Mouse (Mus musculus) liver, embryonic 13.5 days (tissue): ENCODE measurements at regions not wholly inside any gene's neighbourhood (a gene's known extent, or its start where the extent isn't known, plus 50 kb on each side); places are given as distances from the start of the nearest gene placed in this dataset.

Experiments
- ATAC-seq: fragments of 200-750 bp; cut with Nextera tagmentation; 2 replicates; pipeline ENCODE4 v1.8.0; 2017; ENCODE audit warnings: low read depth, mild to moderate bottlenecking, moderate number of reproducible peaks, moderate library complexity
- DNase-seq: peaks from one replicate; pipeline ENCODE4 v3.0.0; 2022
- H3K27ac ChIP-seq: fragments of 300-500 bp; sonication (generic); 2 replicates; pipeline ENCODE4 v1.5.1; 2015; ENCODE audit warnings: moderate library complexity, mild to moderate bottlenecking, inconsistent platforms
- H3K27me3 ChIP-seq: fragments of 300-500 bp; sonication (generic); 2 replicates; pipeline ENCODE4 v1.6.1; 2015; ENCODE audit warnings: mild to moderate bottlenecking, inconsistent platforms
- H3K36me3 ChIP-seq: fragments of 300-500 bp; sonication (generic); 2 replicates; pipeline ENCODE4 v1.6.1; 2015; ENCODE audit warnings: mild to moderate bottlenecking, inconsistent platforms
- H3K4me1 ChIP-seq: fragments of 300-500 bp; sonication (generic); replicated peaks from 2 replicates; pipeline ENCODE4 v1.6.1; 2015; ENCODE audit warnings: inconsistent platforms
- H3K4me2 ChIP-seq: fragments of 300-500 bp; sonication (generic); 2 replicates; pipeline ENCODE4 v1.6.1; 2015; ENCODE audit warnings: inconsistent platforms, mild to moderate bottlenecking, moderate library complexity
- H3K4me3 ChIP-seq: fragments of 300-500 bp; sonication (generic); replicated peaks from 2 replicates; pipeline ENCODE4 v1.5.1; 2015; ENCODE audit warnings: mild to moderate bottlenecking, inconsistent platforms
- H3K9ac ChIP-seq: fragments of 300-500 bp; sonication (generic); 2 replicates; pipeline ENCODE4 v1.6.1; 2015; ENCODE audit warnings: mild to moderate bottlenecking, inconsistent platforms
- H3K9me3 ChIP-seq: fragments of 300-500 bp; sonication (generic); replicated peaks from 2 replicates; pipeline ENCODE4 v1.6.1; 2016; ENCODE audit warnings: inconsistent platforms
- WGBS: fragments of 180-500 bp; shearing (Covaris S2); methylation state at CpG from one replicate; pipeline ENCODE4 v1.1.7; 2015; ENCODE audit not compliant: insufficient replicate concordance; 5-methylcytosine and 5-hydroxymethylcytosine counted together

DNA sequence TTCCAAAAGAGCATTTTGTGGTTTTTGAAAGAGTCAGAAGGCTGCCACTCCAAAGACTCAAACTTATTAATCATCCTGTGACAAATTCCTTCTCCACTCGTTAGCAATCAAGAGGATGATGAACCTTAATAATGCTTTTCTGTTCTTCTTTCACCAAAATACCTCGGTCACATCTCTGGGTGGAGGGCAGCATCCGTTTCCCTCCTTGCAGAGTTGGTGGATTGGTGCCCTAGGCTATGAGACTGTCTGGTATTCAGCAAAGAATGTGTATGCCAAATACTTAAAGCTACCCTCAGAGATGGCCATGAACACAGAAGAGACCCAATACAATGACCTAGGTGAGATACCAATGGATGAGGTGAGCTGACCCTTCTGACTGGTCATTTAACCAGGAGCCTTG is 226.6 kb downstream of the Agtpbp1 start:
- 53% methylated on average over 3 of the region's 3 CpGs for WGBS
- DNase-seq (no peak), ATAC-seq (no peak)
- H3K4me2 ChIP-seq = no peak overlapping the region
- no peak overlapping the region for H3K27ac ChIP-seq
- H3K27me3 ChIP-seq = no peaks in the 10 kb centered on the region
- no peaks in the 10 kb centered on the region for H3K36me3 ChIP-seq
- H3K9ac ChIP-seq = no peak overlapping the region
- no peak overlapping the region for H3K4me3 ChIP-seq
- no peaks in the 10 kb centered on the region for H3K4me1 ChIP-seq
- no peaks in the 10 kb centered on the region for H3K9me3 ChIP-seq

- no peak for DNase-seq
- Histone ChIP-seq H3K36me3 (no peaks in the 10 kb centered on the region), H3K9ac (no peak overlapping the region), H3K27me3 (no peaks in the 10 kb centered on the region), H3K9me3 (peaks cover 5% of the 10 kb centered on the region; the same call in 1 of the 2 replicates), H3K4me3 (no peak overlapping the region), H3K4me1 (no peaks in the 10 kb centered on the region), H3K27ac (no peak overlapping the region), H3K4me2 (no peak overlapping the region)
- 46% methylated on average over 6 of the region's 6 CpGs for WGBS
- no peak for ATAC-seq
These were observed 233.6 kb downstream of the Agtpbp1 start for GRCm38 (mm10) chr13:59351461-59351860.

GRCm38 (mm10) chr13:59350613-59351150 is 234.3 kb downstream of the Agtpbp1 start:
- Histone ChIP-seq H3K9ac (no peak overlapping the region), H3K4me1 (no peaks in the 10 kb centered on the region), H3K4me3 (no peak overlapping the region), H3K36me3 (no peaks in the 10 kb centered on the region), H3K27me3 (no peaks in the 10 kb centered on the region), H3K9me3 (peaks cover 5% of the 10 kb centered on the region; the same call in 1 of the 2 replicates), H3K4me2 (no peak overlapping the region), H3K27ac (no peak overlapping the region)
- DNase-seq (no peak), ATAC-seq (no peak)
- 66% methylated on average over 7 of the region's 7 CpGs for WGBS

DNA sequence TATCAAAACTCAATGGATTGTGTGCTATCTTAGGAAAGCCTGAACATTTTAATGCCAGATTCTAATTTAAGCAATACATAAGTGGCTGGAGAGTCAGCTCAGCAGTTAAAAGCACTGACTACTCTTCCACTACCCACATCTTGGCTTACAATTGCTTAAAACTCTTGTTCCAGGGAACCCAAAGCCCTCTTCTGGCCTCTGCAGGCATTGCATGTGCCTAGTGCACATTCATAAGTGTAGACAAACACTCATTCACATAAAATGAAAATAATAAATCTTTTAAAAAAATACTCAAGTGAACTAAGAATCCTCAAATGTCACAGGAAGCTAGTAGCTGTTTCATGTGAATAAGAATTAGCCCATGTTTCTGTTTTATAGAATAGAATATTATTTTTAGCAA is 236.5 kb downstream of the Agtpbp1 start:
- DNase-seq = no peak
- Histone ChIP-seq H3K36me3 (no peaks in the 10 kb centered on the region), H3K27me3 (no peaks in the 10 kb centered on the region), H3K4me1 (no peaks in the 10 kb centered on the region), H3K4me3 (no peak overlapping the region), H3K9ac (no peak overlapping the region), H3K27ac (no peak overlapping the region), H3K4me2 (no peak overlapping the region), H3K9me3 (peaks cover 5% of the 10 kb centered on the region; the same call in 1 of the 2 replicates)
- ATAC-seq = no peak

GRCm38 (mm10) chr13:59341871-59342270 is 243.2 kb downstream of the Agtpbp1 start:
- no peak overlapping the region for H3K4me2 ChIP-seq
- WGBS = 77% methylated on average over 13 of the region's 13 CpGs
- H3K9me3 ChIP-seq = no peaks in the 10 kb centered on the region
- H3K36me3 ChIP-seq = no peaks in the 10 kb centered on the region
- no peak overlapping the region for H3K4me3 ChIP-seq
- no peak for DNase-seq
- no peaks in the 10 kb centered on the region for H3K4me1 ChIP-seq
- no peak overlapping the region for H3K27ac ChIP-seq
- H3K9ac ChIP-seq = no peak overlapping the region
- no peaks in the 10 kb centered on the region for H3K27me3 ChIP-seq
- no peak for ATAC-seq

- Histone ChIP-seq H3K27ac (no peak overlapping the region), H3K36me3 (no peaks in the 10 kb centered on the region), H3K9me3 (no peaks in the 10 kb centered on the region), H3K27me3 (no peaks in the 10 kb centered on the region), H3K4me2 (no peak overlapping the region), H3K4me1 (no peaks in the 10 kb centered on the region), H3K9ac (no peak overlapping the region), H3K4me3 (no peak overlapping the region)
- ATAC-seq (no peak), DNase-seq (no peak)
- 79% methylated on average over 9 of the region's 9 CpGs for WGBS
These were observed 246.6 kb downstream of the Agtpbp1 start for GRCm38 (mm10) chr13:59338436-59338835.

DNA sequence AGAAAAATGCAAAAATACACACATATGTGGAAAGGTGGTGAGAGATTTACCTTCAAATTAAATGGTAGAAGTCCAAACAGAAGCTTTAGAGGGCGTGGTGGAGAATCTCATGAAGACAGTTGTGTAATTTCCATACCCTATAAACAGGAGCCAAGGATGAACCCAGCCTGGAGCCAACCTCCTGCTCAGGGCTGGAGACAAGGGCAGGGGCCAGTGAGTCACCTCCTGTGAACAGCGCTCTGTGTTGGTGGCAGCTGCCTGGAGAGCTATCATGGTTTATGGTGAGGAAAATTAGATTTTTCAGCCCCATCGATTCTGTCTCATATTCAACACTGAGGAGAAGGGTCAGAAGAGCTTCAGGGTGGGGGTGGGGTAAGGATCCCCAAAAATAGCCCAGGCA is 261.1 kb downstream of the Agtpbp1 start:
- no peak overlapping the region for H3K9ac ChIP-seq
- no peak overlapping the region for H3K27ac ChIP-seq
- 55% methylated on average over 3 of the region's 3 CpGs for WGBS
- H3K27me3 ChIP-seq = no peaks in the 10 kb centered on the region
- H3K36me3 ChIP-seq = no peaks in the 10 kb centered on the region
- no peaks in the 10 kb centered on the region for H3K9me3 ChIP-seq
- no peaks in the 10 kb centered on the region for H3K4me1 ChIP-seq
- no peak for ATAC-seq
- H3K4me2 ChIP-seq = no peak overlapping the region
- H3K4me3 ChIP-seq = no peak overlapping the region
- DNase-seq = no peak

- Histone ChIP-seq H3K9ac (no peak overlapping the region), H3K4me1 (no peaks in the 10 kb centered on the region), H3K27ac (no peak overlapping the region), H3K4me3 (no peak overlapping the region), H3K9me3 (no peaks in the 10 kb centered on the region), H3K27me3 (no peaks in the 10 kb centered on the region), H3K4me2 (no peak overlapping the region), H3K36me3 (no peaks in the 10 kb centered on the region)
- DNase-seq (no peak), ATAC-seq (no peak)
- 28% methylated on average over 5 of the region's 5 CpGs for WGBS
These were observed 261.6 kb downstream of the Agtpbp1 start for GRCm38 (mm10) chr13:59323441-59323840.

DNA sequence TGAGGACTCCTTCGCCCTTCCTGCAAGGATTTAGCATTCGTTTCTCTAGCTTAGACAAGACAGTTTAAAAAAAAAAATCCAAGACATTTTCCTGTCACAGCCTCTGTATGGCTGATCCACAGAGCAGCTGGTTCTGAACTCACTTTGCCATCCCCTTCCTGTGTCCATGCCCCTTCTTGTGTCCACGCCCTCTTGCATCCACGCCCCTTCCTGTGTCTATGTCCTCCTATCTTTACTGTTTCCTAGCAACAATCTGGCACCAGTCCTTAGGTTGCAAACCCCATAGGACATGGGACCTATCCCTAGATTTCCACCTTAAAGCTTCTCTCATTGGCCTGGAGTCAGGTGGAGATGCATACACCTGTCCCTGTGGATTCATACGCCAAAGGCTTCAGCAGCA is 264.8 kb downstream of the Agtpbp1 start:
- ATAC-seq (no peak), DNase-seq (no peak)
- Histone ChIP-seq H3K27me3 (no peaks in the 10 kb centered on the region), H3K9ac (no peak overlapping the region), H3K4me3 (no peak overlapping the region), H3K36me3 (no peaks in the 10 kb centered on the region), H3K27ac (no peak overlapping the region), H3K9me3 (no peaks in the 10 kb centered on the region), H3K4me2 (no peak overlapping the region), H3K4me1 (no peaks in the 10 kb centered on the region)
- 59% methylated on average over 5 of the region's 5 CpGs for WGBS

DNA sequence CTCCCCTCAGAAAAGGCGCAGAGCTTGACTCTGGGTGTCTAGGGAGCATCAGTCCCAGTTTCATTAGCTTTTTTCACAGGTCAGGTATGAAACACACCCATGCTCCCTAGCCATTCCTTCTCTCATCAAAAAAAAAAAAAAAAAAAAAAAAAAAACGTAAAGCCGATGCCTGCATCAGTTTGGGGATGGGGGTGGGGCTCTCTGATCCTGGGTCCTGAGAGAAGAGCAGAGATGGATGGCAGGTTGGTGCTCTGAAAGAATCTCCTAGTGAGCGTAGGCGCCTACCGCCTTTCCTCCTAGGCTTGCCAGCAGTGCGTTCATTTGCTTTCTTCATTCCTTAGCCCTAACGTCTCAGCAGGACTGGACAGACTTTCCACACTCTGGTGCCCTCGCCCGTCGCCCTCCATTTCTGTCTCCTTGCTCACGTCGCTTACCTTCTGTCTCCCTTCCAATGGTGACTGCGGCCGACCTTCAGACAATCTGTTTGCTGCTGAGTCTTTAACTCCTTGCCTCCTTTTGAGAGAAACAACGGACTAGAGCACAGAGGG is 267.5 kb downstream of the Agtpbp1 start:
- no peak overlapping the region for H3K9ac ChIP-seq
- H3K4me1 ChIP-seq = no peaks in the 10 kb centered on the region
- WGBS = 65% methylated on average over 16 of the region's 16 CpGs
- H3K9me3 ChIP-seq = no peaks in the 10 kb centered on the region
- no peak overlapping the region for H3K4me2 ChIP-seq
- H3K27me3 ChIP-seq = no peaks in the 10 kb centered on the region
- no peak overlapping the region for H3K27ac ChIP-seq
- ATAC-seq = no peak
- no peak overlapping the region for H3K4me3 ChIP-seq
- no peaks in the 10 kb centered on the region for H3K36me3 ChIP-seq
- DNase-seq = no peak

DNA sequence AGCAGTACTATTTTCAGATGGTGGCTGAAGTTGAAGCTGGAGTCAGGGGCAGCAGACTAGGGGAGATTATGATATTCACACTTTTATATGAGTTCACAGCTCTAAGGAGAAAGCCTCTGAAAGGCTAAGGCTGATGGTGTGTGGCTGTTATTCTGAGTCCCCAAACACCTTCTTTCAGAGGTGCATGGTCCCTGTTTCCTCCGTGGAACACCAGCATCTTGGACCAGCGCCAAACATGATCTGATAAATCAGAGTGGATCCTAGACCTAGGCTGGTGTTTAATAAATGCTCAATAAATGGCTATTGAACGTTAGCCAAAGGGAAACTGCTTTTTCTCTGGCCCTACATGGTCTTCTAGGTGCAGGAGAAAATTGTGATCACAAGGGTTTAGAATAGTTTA is 269.2 kb downstream of the Agtpbp1 start:
- no peaks in the 10 kb centered on the region for H3K4me1 ChIP-seq
- no peak overlapping the region for H3K4me3 ChIP-seq
- no peaks in the 10 kb centered on the region for H3K9me3 ChIP-seq
- 44% methylated on average over 3 of the region's 3 CpGs for WGBS
- no peaks in the 10 kb centered on the region for H3K27me3 ChIP-seq
- H3K9ac ChIP-seq = no peak overlapping the region
- H3K36me3 ChIP-seq = no peaks in the 10 kb centered on the region
- DNase-seq (no peak), ATAC-seq (no peak)
- no peak overlapping the region for H3K27ac ChIP-seq
- H3K4me2 ChIP-seq = no peak overlapping the region

- Histone ChIP-seq H3K27me3 (no peaks in the 10 kb centered on the region), H3K36me3 (no peaks in the 10 kb centered on the region), H3K4me1 (no peaks in the 10 kb centered on the region), H3K4me3 (no peak overlapping the region), H3K4me2 (no peak overlapping the region), H3K9me3 (no peaks in the 10 kb centered on the region), H3K9ac (no peak overlapping the region), H3K27ac (no peak overlapping the region)
- no peak for ATAC-seq
- WGBS = 29% methylated on average over 1 of the region's 1 CpGs
- no peak for DNase-seq
These were observed 270.6 kb downstream of the Agtpbp1 start for GRCm38 (mm10) chr13:59314419-59314818.
